Mouse (Mus musculus): ENCODE results near the gene Drd3. TPM values are rescaled to one million over a fixed set of nuclear protein-coding genes. Genes with fewer than 3 reads are reported as not detected.
A peak's percentile ranks its signal among the peaks of the same experiment; 100 is the strongest.

Gene Drd3
- polyA plus RNA-seq, 1 experiment, result not detected

DNA sequence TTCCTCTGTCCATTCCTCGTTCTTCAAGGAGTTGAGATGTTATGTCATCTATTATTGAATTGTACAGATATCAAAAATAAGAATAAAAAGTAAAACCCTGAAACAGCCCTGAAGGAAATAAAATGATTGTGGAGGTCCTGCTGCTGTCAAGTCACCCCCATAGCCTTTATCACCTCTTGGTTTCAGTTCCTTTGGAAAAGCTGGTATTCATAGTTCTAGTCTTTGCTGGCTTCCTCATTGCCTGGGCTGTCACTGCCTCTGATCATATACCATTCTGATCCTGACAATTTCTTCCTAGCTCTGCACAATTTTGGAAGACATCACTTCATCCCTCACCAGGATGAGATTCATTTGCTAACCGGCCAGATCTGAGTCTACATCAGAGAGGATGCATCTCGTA, 23.1 kb downstream of the Drd3 start:
- WGBS, result 87% methylated on average over 3 of the region's 3 CpGs
- DNase-seq, result no peak
- no peaks in the 10 kb centered on the region for H3K4me1 ChIP-seq (ENCODE audit: control insufficient read depth, insufficient read depth, low read length)
- no peak overlapping the region for H3K4me3 ChIP-seq (replicated peaks; ENCODE audit: extremely low read depth, low read depth, low read length)
- TF ChIP-seq CTCF (IDR thresholded peaks at IDR 0.05; ENCODE audit: insufficient read depth, low read length) (no peak), POLR2A (IDR thresholded peaks at IDR 0.05; ENCODE audit: borderline replicate concordance, extremely low read depth, low read depth, low read length) (no peak)

GRCm38 (mm10) chr16:43799541-43799940, 45.7 kb downstream of the Drd3 start:
- H3K4me1 ChIP-seq (ENCODE audit: control insufficient read depth, insufficient read depth, low read length), result no peaks in the 10 kb centered on the region
- TF ChIP-seq CTCF (IDR thresholded peaks at IDR 0.05; ENCODE audit: insufficient read depth, low read length) (no peak), POLR2A (IDR thresholded peaks at IDR 0.05; ENCODE audit: borderline replicate concordance, extremely low read depth, low read depth, low read length) (no peak)
- DNase-seq, result no peak
- 68% methylated on average over 4 of the region's 4 CpGs for WGBS
- no peak overlapping the region for H3K4me3 ChIP-seq (replicated peaks; ENCODE audit: extremely low read depth, low read depth, low read length)

GRCm38 (mm10) chr16:43800119-43800721, 46.4 kb downstream of the Drd3 start:
- no peak for DNase-seq
- Histone ChIP-seq H3K4me3 (replicated peaks; ENCODE audit: extremely low read depth, low read depth, low read length) (no peak overlapping the region), H3K4me1 (ENCODE audit: control insufficient read depth, insufficient read depth, low read length) (no peaks in the 10 kb centered on the region)
- 59% methylated on average over 13 of the region's 13 CpGs for WGBS
- TF ChIP-seq POLR2A (IDR thresholded peaks at IDR 0.05; ENCODE audit: borderline replicate concordance, extremely low read depth, low read depth, low read length) (no peak), CTCF (IDR thresholded peaks at IDR 0.05; ENCODE audit: insufficient read depth, low read length) (no peak)

DNA sequence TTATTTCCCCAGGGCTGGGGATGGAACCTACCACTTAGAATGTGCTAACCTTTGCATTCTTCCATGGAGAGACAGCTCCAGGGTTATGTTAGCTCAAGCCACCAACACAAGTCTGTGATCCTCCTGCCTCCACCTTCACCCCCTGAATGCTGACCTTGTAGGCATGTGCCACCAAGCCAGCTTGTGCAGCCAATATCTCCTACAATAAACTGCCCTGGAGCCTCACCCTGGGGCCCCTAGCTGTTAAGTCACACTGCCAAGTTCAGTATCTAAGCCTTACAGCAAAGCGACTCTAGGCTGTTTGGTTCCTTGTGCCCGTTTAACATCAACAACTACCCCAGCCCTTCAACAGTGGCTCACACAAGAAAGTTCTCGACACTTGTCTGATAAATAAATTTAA, 47.3 kb downstream of the Drd3 start:
- no peak for TF ChIP-seq POLR2A (IDR thresholded peaks at IDR 0.05; ENCODE audit: borderline replicate concordance, extremely low read depth, low read depth, low read length)
- no peak for TF ChIP-seq CTCF (IDR thresholded peaks at IDR 0.05; ENCODE audit: insufficient read depth, low read length)
- Histone ChIP-seq H3K4me1 (ENCODE audit: control insufficient read depth, insufficient read depth, low read length) (no peaks in the 10 kb centered on the region), H3K4me3 (replicated peaks; ENCODE audit: extremely low read depth, low read depth, low read length) (no peak overlapping the region)
- WGBS, result 69% methylated on average over 3 of the region's 3 CpGs
- DNase-seq, result no peak

DNA sequence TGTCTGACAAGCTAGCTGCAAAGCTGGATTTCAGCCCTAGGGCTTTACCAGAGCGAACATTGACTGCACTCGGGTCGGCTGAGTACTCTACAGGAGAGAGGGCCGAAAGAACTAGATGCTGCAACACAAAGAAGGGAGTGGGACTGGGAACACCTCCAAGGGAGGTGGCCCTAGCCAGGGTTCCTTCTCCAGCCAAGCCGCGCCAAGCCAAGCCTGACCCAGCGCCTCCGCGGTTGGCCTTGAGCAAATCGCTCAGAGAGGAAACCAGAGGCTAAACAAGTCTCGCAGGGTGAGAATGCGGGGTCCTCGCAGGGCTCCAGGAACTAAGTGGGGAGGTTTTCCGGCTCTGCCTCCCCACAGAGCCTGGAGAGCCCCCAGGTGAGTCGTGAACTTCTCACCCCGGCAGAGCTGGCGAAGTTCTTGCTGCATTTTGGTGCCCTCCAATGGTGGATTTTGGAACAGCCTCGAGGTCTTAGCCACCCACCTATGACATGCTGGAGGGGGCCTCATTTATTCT, 48.0 kb downstream of the Drd3 start:
- Histone ChIP-seq H3K4me3 (replicated peaks; ENCODE audit: extremely low read depth, low read depth, low read length) (peak overlapping the region; percentile 29), H3K4me1 (ENCODE audit: control insufficient read depth, insufficient read depth, low read length) (no peaks in the 10 kb centered on the region)
- WGBS, result 3% methylated on average over 18 of the region's 18 CpGs
- TF ChIP-seq POLR2A (IDR thresholded peaks at IDR 0.05; ENCODE audit: borderline replicate concordance, extremely low read depth, low read depth, low read length), result no peak
- TF ChIP-seq CTCF (IDR thresholded peaks at IDR 0.05; ENCODE audit: insufficient read depth, low read length), result peak; percentile 68
- DNase-seq, result peak; percentile 81

GRCm38 (mm10) chr16:43802466-43802865, 48.6 kb downstream of the Drd3 start:
- DNase-seq, result no peak
- no peak for TF ChIP-seq POLR2A (IDR thresholded peaks at IDR 0.05; ENCODE audit: borderline replicate concordance, extremely low read depth, low read depth, low read length)
- no peak for TF ChIP-seq CTCF (IDR thresholded peaks at IDR 0.05; ENCODE audit: insufficient read depth, low read length)
- 45% methylated on average over 5 of the region's 5 CpGs for WGBS
- Histone ChIP-seq H3K4me3 (replicated peaks; ENCODE audit: extremely low read depth, low read depth, low read length) (no peak overlapping the region), H3K4me1 (ENCODE audit: control insufficient read depth, insufficient read depth, low read length) (no peaks in the 10 kb centered on the region)

DNA sequence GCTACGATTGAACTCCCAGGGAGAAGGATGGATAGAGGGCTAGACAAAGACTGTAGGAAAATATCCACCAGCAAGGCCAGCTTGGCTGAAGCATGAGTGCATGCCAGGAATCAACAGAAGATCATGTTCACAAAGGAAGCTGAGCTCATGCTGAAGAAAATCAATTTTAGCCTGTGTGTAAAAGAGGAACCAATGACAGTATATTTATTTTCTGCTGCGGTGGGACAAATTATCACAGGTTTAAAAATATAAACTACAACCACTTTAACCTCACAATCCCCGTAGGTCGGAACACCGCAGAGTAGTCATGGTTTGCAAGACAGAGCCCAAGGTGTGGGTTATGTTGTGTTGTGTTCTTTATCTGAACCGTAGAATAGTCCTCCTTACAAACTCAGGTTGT, 50.5 kb downstream of the Drd3 start:
- H3K4me3 ChIP-seq (replicated peaks; ENCODE audit: extremely low read depth, low read depth, low read length), result no peak overlapping the region
- TF ChIP-seq POLR2A (IDR thresholded peaks at IDR 0.05; ENCODE audit: borderline replicate concordance, extremely low read depth, low read depth, low read length), result no peak
- TF ChIP-seq CTCF (IDR thresholded peaks at IDR 0.05; ENCODE audit: insufficient read depth, low read length), result no peak
- no peaks in the 10 kb centered on the region for H3K4me1 ChIP-seq (ENCODE audit: control insufficient read depth, insufficient read depth, low read length)
- no peak for DNase-seq
- 71% methylated on average over 6 of the region's 6 CpGs for WGBS

- H3K4me1 ChIP-seq (ENCODE audit: control insufficient read depth, insufficient read depth, low read length), result no peaks in the 10 kb centered on the region
- H3K4me3 ChIP-seq (replicated peaks; ENCODE audit: extremely low read depth, low read depth, low read length), result no peak overlapping the region
- WGBS, result 58% methylated on average over 16 of the region's 16 CpGs
- DNase-seq, result no peak
- TF ChIP-seq CTCF (IDR thresholded peaks at IDR 0.05; ENCODE audit: insufficient read depth, low read length) (no peak), POLR2A (IDR thresholded peaks at IDR 0.05; ENCODE audit: borderline replicate concordance, extremely low read depth, low read depth, low read length) (no peak)
Measured at GRCm38 (mm10) chr16:43807048-43807447, 53.2 kb downstream of the Drd3 start.

- no peaks in the 10 kb centered on the region for H3K4me1 ChIP-seq (ENCODE audit: control insufficient read depth, insufficient read depth, low read length)
- no peak overlapping the region for H3K4me3 ChIP-seq (replicated peaks; ENCODE audit: extremely low read depth, low read depth, low read length)
- TF ChIP-seq CTCF (IDR thresholded peaks at IDR 0.05; ENCODE audit: insufficient read depth, low read length), result no peak
- TF ChIP-seq POLR2A (IDR thresholded peaks at IDR 0.05; ENCODE audit: borderline replicate concordance, extremely low read depth, low read depth, low read length), result no peak
- 67% methylated on average over 2 of the region's 2 CpGs for WGBS
- DNase-seq, result no peak
Measured at GRCm38 (mm10) chr16:43809429-43809828, 55.6 kb downstream of the Drd3 start.

- TF ChIP-seq CTCF (IDR thresholded peaks at IDR 0.05; ENCODE audit: insufficient read depth, low read length), result no peak
- no peak for TF ChIP-seq POLR2A (IDR thresholded peaks at IDR 0.05; ENCODE audit: borderline replicate concordance, extremely low read depth, low read depth, low read length)
- Histone ChIP-seq H3K4me3 (replicated peaks; ENCODE audit: extremely low read depth, low read depth, low read length) (no peak overlapping the region), H3K4me1 (ENCODE audit: control insufficient read depth, insufficient read depth, low read length) (no peaks in the 10 kb centered on the region)
- 56% methylated on average over 1 of the region's 1 CpGs for WGBS
- no peak for DNase-seq
Measured at GRCm38 (mm10) chr16:43811402-43811801, 57.6 kb downstream of the Drd3 start.

Measured in lung, adult 2 months (tissue).